In the genomic region with DNA sequence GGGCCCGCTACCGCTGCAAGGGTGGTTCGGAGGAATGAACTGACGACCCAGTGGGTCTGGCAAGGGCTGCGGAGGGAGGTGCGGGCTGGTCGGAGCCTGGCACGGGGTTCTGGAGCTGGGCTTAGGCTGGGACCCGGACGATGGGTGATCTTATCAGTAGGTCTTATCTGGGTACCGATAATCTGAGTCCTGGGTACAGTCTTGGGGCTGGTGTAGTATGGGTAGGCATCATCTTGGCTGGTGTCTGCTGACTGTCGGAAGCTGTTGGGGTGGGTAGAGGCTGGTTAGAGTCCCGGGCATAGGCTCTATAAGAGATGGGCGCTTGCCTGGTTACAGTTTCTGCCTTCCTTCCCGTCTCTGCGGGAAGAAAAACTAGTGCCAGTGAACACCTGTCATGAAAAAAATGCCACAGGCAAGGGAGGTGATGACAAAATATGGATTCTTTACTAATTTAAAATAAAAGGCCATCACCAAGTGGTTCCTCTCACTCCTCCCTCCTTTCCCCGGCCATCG, we compare ENCODE assay signal across 9 mouse cellular contexts. TPM values are rescaled to one million over a fixed set of nuclear protein-coding genes. Genes with fewer than 3 reads are reported as not detected.
DNase-seq lines count a peak whose midpoint lies in the region; ATAC-seq and TF ChIP-seq lines count a peak whose summit lies in the region.
"Had no signal": no experiment of that assay in that cellular context is flagged by ENCODE, and none has a peak within 500 bp of the region (broad histone marks: within the 10 kb centered on the region; RNA-seq: fewer than 3 reads in every experiment).

No protein-coding gene starts in this region.

- H3K9me3 ChIP-seq in heart, embryonic 10.5 days, result no peaks in the 10 kb centered on the region
- no peaks in the 10 kb centered on the region for H3K9me3 ChIP-seq in ES-E14 (ENCODE audit: control insufficient read depth, insufficient read depth, low read depth, low read length)
- H3K9me3 ChIP-seq in forebrain, embryonic 14.5 days (replicated peaks; ENCODE audit: control insufficient read depth, low read length), result no peaks in the 10 kb centered on the region
- H3K9me3 ChIP-seq in limb, embryonic 15.5 days, result no peaks in the 10 kb centered on the region

- H3K36me3 ChIP-seq in heart, embryonic 10.5 days, result no peaks in the 10 kb centered on the region
- no peaks in the 10 kb centered on the region for H3K36me3 ChIP-seq in ES-E14 (ENCODE audit: control insufficient read depth, insufficient read depth, low read length, poor library complexity, severe bottlenecking)
- no peaks in the 10 kb centered on the region for H3K36me3 ChIP-seq in forebrain, embryonic 14.5 days (ENCODE audit: control insufficient read depth, insufficient read depth, low read length)
- H3K36me3 ChIP-seq in limb, embryonic 15.5 days, result no peaks in the 10 kb centered on the region

- no peak overlapping the region for H3K9ac ChIP-seq in ES-E14 (ENCODE audit: insufficient read depth, low read depth, low read length, poor library complexity, severe bottlenecking)
- peak overlapping the region; percentile 95 for H3K9ac ChIP-seq in forebrain, embryonic 14.5 days (ENCODE audit: low read length)
- no peak overlapping the region for H3K9ac ChIP-seq in limb, embryonic 15.5 days

- H3K27me3 ChIP-seq in heart, embryonic 10.5 days (ENCODE audit: insufficient read depth, poor library complexity, severe bottlenecking), result peaks cover 96% of the 10 kb centered on the region
- 0 out of 2 replicates have a peak, but pooled peaks cover 3% of the 10 kb centered on the region for H3K27me3 ChIP-seq in forebrain, embryonic 14.5 days (replicated peaks; ENCODE audit: control insufficient read depth, insufficient read depth, low read length)
- H3K27me3 ChIP-seq in limb, embryonic 15.5 days, result peaks cover 94% of the 10 kb centered on the region

- peaks cover 29% of the 10 kb centered on the region for H3K4me1 ChIP-seq in heart, embryonic 10.5 days
- H3K4me1 ChIP-seq in ES-E14 (ENCODE audit: control insufficient read depth in 2 of 2, insufficient read depth in 2 of 2, low read length in 2 of 2, poor library complexity in 1 of 2), result no peaks in the 10 kb centered on the region
- peaks cover 35% of the 10 kb centered on the region for H3K4me1 ChIP-seq in forebrain, embryonic 14.5 days (ENCODE audit: control insufficient read depth, insufficient read depth, low read length)
- peaks cover 16% of the 10 kb centered on the region for H3K4me1 ChIP-seq in limb, embryonic 15.5 days

- WGBS in heart, embryonic 10.5 days, result 8% methylated on average over 18 of the region's 18 CpGs
- WGBS in forebrain, embryonic 14.5 days, result 5% methylated on average over 18 of the region's 18 CpGs
- WGBS in limb, embryonic 15.5 days, result 14% methylated on average over 18 of the region's 18 CpGs

- H3K4me3 ChIP-seq in heart, embryonic 10.5 days, result peak overlapping the region; percentile 67
- H3K4me3 ChIP-seq in ES-E14 (ENCODE audit: insufficient read depth in 1 of 2, low read depth in 1 of 2, low read length in 2 of 2, poor library complexity in 1 of 2, severe bottlenecking in 1 of 2), result peak overlapping the region; percentile 62 to 68
- H3K4me3 ChIP-seq in forebrain, embryonic 14.5 days (ENCODE audit: low read depth, low read length), result peak overlapping the region; percentile 77
- peak overlapping the region; percentile 48 for H3K4me3 ChIP-seq in limb, embryonic 15.5 days

- no peak for DNase-seq in heart, embryonic 10.5 days (ENCODE audit: low spot score)
- DNase-seq in heart, adult 18-20 months, result no peak
- DNase-seq in ES-E14 (ENCODE audit: low read depth, low spot score), result no peak
- DNase-seq in forebrain, embryonic 14.5 days (ENCODE audit: low spot score), result no peak
- no peak for DNase-seq in urinary bladder, postnatal 36 days (ENCODE audit: low spot score in 2 of 2)
- DNase-seq in right cerebral cortex, postnatal 36 days (ENCODE audit: low spot score in 2 of 2), result no peak
- DNase-seq in c-Kit-positive CD71-positive TER-119-positive erythroid progenitor cells, embryonic 14.5 days (ENCODE audit: low spot score), result no peak

- ATAC-seq in forebrain, embryonic 14.5 days, result peak; percentile 16; the same call in 1 of the 2 replicates
- ATAC-seq in limb, embryonic 15.5 days (ENCODE audit: insufficient number of reproducible peaks, low FRiP score, low TSS enrichment, low read depth), result no peak; the same call in 1 of the 2 replicates

- no peak overlapping the region for H3K27ac ChIP-seq in heart, embryonic 10.5 days
- no peak overlapping the region for H3K27ac ChIP-seq in ES-E14 (ENCODE audit: insufficient read depth, low read depth, low read length, poor library complexity, severe bottlenecking)
- peak overlapping the region; percentile 77 for H3K27ac ChIP-seq in forebrain, embryonic 14.5 days (ENCODE audit: low read depth, low read length)
- no peak overlapping the region for H3K27ac ChIP-seq in limb, embryonic 15.5 days

- peak overlapping the region; percentile 78 for H3K4me2 ChIP-seq in forebrain, embryonic 14.5 days (ENCODE audit: low read length)
- peak overlapping the region; percentile 93 for H3K4me2 ChIP-seq in limb, embryonic 15.5 days

- in situ Hi-C loops in ES-E14 (cut with MboI; ENCODE audit: low sequenced_read_pairs in 2 of 2, unreplicated experiment in 2 of 2), result no loop called here

TF ChIP-seq in ES-E14, 5 proteins besides CTCF, POLR2A, EP300 and RAD21:
- TF ChIP-seq CHD2 (IDR thresholded peaks at IDR 0.05; ENCODE audit: low read depth, low read length) (no peak), MAFK (IDR thresholded peaks at IDR 0.05; ENCODE audit: insufficient read depth, low read depth, low read length) (no peak), ZNF384 (IDR thresholded peaks at IDR 0.05; ENCODE audit: low read depth, low read length) (no peak), ZC3H11A (IDR thresholded peaks at IDR 0.05; ENCODE audit: borderline replicate concordance, low read depth, low read length) (no peak), HCFC1 (IDR thresholded peaks at IDR 0.05; ENCODE audit: borderline replicate concordance, insufficient read depth, low read length) (no peak)
TF ChIP-seq in ES-E14: peak in this region for 0.

RNA-seq across cellular contexts. Expression of a gene that starts 1.1 kb away (rescaled TPM):
- polyA plus RNA-seq in heart, embryonic 10.5 days (2016; fragmentation: Nextera tagmentation; extraction: Ambion mirVana), result 1.6 and 1.7 TPM in 2 replicates
- 1 to 10 TPM; 4.5 TPM for total RNA-seq in heart, adult 18-20 months (2021)
- total RNA-seq in ES-E14 (2012; rRNA removed), result 2.4 and 4.6 TPM in 2 replicates
- polyA plus RNA-seq in forebrain, embryonic 14.5 days (2014; fragmentation: Nextera tagmentation; extraction: Ambion mirVana), result 15.8 and 16.0 TPM in 2 replicates
- 2.8 and 3.0 TPM in 2 replicates for polyA plus RNA-seq in limb, embryonic 15.5 days (2015; fragmentation: Nextera tagmentation; extraction: Ambion mirVana)
- total RNA-seq: megakaryocyte, adult 5-6 weeks had no signal
